Mouse (Mus musculus): ENCODE measurements at regions not wholly inside any gene's neighbourhood (a gene's known extent, or its start where the extent isn't known, plus 50 kb on each side); places are given as distances from the start of the nearest gene placed in this dataset.
A peak's percentile ranks its signal among the peaks of the same experiment; 100 is the strongest.

DNA sequence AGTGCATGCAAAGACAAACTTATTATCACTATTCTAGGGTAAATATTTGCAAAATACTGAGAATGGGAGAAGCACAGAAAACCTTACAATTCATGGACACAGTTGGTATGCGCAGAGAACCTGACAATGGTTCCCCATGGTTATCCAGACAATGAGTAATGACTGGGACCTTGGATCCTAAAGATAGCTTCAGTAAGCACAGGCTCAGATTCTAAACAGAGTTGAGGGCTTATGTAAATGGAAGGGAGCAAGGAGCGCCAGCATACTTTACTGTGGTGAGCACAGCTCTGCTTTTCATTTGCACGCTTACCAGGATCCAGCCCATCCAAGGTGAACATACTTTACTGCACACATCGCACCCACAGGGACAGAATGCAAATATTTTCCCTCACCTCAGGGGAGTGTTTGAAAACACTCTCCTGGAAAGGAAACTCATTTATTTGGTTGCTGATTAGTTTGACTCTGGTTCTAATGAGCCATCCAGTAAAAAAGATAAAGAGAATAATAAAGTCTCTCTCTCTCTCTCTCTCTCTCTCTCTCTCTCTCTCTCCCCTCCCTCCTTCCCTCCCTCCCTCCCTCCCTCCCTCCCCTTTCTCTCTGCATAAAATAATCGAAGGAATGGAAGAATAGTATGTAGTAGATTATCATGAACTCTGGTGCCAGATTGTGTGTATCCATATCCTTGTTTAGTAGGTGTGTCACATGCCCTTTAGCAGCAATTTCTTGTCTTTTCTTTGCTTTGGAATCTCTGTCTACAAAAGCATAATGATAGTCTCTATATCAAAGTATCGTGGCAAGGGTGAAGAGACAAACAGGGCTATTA lies 115.1 kb upstream of the 4930583I09Rik start:
- Histone ChIP-seq H3ac (ENCODE audit: control insufficient read depth, insufficient read length) (no peak overlapping the region), H3K4me2 (ENCODE audit: low read depth) (no peak overlapping the region), H3K36me3 (ENCODE audit: control insufficient read depth, insufficient read depth) (no peaks in the 10 kb centered on the region), H3K27me3 (ENCODE audit: control insufficient read depth, insufficient read depth, insufficient read length) (no peaks in the 10 kb centered on the region), H3K79me2 (ENCODE audit: control insufficient read depth, insufficient read depth) (no peaks in the 10 kb centered on the region), H3K4me3 (no peak overlapping the region)
- no peak for TF ChIP-seq REST (IDR thresholded peaks at IDR 0.05; ENCODE audit: insufficient read depth, insufficient read length)
- TF ChIP-seq CEBPB (IDR thresholded peaks at IDR 0.05; ENCODE audit: insufficient read depth, poor library complexity, severe bottlenecking), result no peak
- TF ChIP-seq MAX (IDR thresholded peaks at IDR 0.05; ENCODE audit: low read depth), result no peak
- TF ChIP-seq MYOD1 (IDR thresholded peaks at IDR 0.05; ENCODE audit: control insufficient read depth in 1 of 3, insufficient read length in 2 of 3, low read depth in 2 of 3), result no peak
- TF ChIP-seq TCF12 (IDR thresholded peaks at IDR 0.05; ENCODE audit: insufficient read depth, poor library complexity, severe bottlenecking), result no peak
- no peak for TF ChIP-seq TCF3 (IDR thresholded peaks at IDR 0.05; ENCODE audit: insufficient read length, low read depth)
- no peak for TF ChIP-seq E2F4 (IDR thresholded peaks at IDR 0.05; ENCODE audit: insufficient read depth)
- no peak for TF ChIP-seq MYOG (IDR thresholded peaks at IDR 0.05; ENCODE audit: control insufficient read depth in 1 of 3, insufficient read depth in 1 of 3, insufficient read length in 2 of 3, low read depth in 2 of 3)
- no peak for TF ChIP-seq POLR2AphosphoS2 (IDR thresholded peaks at IDR 0.05; ENCODE audit: insufficient read length, low read depth)
- no peak for TF ChIP-seq POLR2A (IDR thresholded peaks at IDR 0.05; ENCODE audit: insufficient read length, low read depth)
- TF ChIP-seq SRF (IDR thresholded peaks at IDR 0.05; ENCODE audit: control insufficient read depth, insufficient read length, low read depth), result no peak

DNA sequence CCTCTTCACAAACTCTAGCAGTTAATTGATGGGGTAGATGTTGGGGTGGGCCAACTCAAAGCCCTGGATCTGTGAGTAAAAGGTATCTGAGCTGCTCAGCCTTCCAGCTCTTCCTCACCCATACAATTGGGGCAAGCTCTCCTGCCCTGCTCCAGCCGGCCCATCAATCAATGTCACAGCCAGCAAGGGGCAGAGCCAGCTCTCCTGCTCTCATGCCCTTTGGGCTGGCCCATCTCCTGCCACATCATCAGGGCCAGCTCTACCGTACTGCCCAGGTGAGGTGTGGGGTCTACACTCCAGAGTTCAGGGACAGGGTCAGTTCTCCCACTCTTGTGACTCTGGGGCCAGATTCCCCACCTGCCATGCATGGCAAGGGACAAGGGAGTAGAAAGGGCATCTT lies 107.3 kb upstream of the 4930583I09Rik start:
- H3K4me3 ChIP-seq, result no peak overlapping the region
- H3K27me3 ChIP-seq (ENCODE audit: control insufficient read depth, insufficient read depth, insufficient read length), result no peaks in the 10 kb centered on the region
- H3ac ChIP-seq (ENCODE audit: control insufficient read depth, insufficient read length), result no peak overlapping the region
- no peaks in the 10 kb centered on the region for H3K79me2 ChIP-seq (ENCODE audit: control insufficient read depth, insufficient read depth)
- H3K4me2 ChIP-seq (ENCODE audit: low read depth), result no peak overlapping the region
- no peaks in the 10 kb centered on the region for H3K36me3 ChIP-seq (ENCODE audit: control insufficient read depth, insufficient read depth)
- TF ChIP-seq E2F4 (IDR thresholded peaks at IDR 0.05; ENCODE audit: insufficient read depth), result no peak
- no peak for TF ChIP-seq POLR2A (IDR thresholded peaks at IDR 0.05; ENCODE audit: insufficient read length, low read depth)
- TF ChIP-seq MAX (IDR thresholded peaks at IDR 0.05; ENCODE audit: low read depth), result no peak
- no peak for TF ChIP-seq REST (IDR thresholded peaks at IDR 0.05; ENCODE audit: insufficient read depth, insufficient read length)
- TF ChIP-seq TCF3 (IDR thresholded peaks at IDR 0.05; ENCODE audit: insufficient read length, low read depth), result no peak
- no peak for TF ChIP-seq POLR2AphosphoS2 (IDR thresholded peaks at IDR 0.05; ENCODE audit: insufficient read length, low read depth)

DNA sequence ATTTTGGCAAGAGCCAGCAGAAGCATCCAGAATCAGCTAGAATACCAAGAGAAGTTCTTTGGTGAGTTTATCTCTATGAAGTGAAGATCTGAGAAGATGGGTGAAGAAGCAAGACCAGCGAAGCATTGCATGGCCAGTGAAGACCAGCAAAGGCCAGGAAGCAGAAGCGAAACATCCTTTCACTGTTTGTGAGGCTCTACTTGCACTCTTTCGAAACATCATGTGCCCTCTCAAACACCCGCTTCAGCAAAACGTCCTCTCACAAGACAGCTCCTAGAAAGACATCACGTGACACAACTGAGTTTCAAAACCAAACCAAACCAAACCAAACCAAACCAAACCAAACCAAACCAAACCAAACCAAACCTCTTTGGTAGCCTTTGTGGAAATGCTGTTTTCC lies 105.7 kb upstream of the 4930583I09Rik start:
- Histone ChIP-seq H3ac (ENCODE audit: control insufficient read depth, insufficient read length) (no peak overlapping the region), H3K4me2 (ENCODE audit: low read depth) (no peak overlapping the region), H3K4me3 (no peak overlapping the region), H3K27me3 (ENCODE audit: control insufficient read depth, insufficient read depth, insufficient read length) (no peaks in the 10 kb centered on the region), H3K36me3 (ENCODE audit: control insufficient read depth, insufficient read depth) (no peaks in the 10 kb centered on the region), H3K79me2 (ENCODE audit: control insufficient read depth, insufficient read depth) (no peaks in the 10 kb centered on the region)
- TF ChIP-seq MYOD1 (IDR thresholded peaks at IDR 0.05; ENCODE audit: control insufficient read depth in 1 of 3, insufficient read length in 2 of 3, low read depth in 2 of 3) (no peak), SRF (IDR thresholded peaks at IDR 0.05; ENCODE audit: control insufficient read depth, insufficient read length, low read depth) (no peak), TCF12 (IDR thresholded peaks at IDR 0.05; ENCODE audit: insufficient read depth, poor library complexity, severe bottlenecking) (no peak), MAX (IDR thresholded peaks at IDR 0.05; ENCODE audit: low read depth) (no peak), USF1 (IDR thresholded peaks at IDR 0.05; ENCODE audit: low read depth) (peak; percentile 17), E2F4 (IDR thresholded peaks at IDR 0.05; ENCODE audit: insufficient read depth) (no peak)

DNA sequence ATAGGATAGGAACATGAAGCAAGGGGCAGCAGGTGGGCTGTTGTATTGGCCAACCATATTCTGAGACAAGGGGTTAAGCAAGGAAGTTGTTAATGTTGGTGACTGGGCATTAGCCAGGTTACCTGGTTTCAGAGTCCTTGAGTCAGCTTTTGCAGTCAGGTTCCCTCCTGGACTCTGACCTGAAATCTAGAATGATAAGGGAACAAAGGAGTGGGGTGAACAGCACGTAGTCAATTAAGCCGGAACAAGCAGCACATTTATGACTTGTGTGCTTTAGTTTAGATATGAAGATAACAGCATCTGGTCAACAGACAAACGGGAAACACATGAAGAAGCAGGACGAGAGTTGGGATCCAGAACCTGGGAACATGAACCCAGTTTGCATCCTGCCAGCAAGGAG lies 99.8 kb upstream of the 4930583I09Rik start:
- Histone ChIP-seq H3K36me3 (ENCODE audit: control insufficient read depth, insufficient read depth) (no peaks in the 10 kb centered on the region), H3K4me3 (no peak overlapping the region), H3K4me2 (ENCODE audit: low read depth) (no peak overlapping the region), H3K79me2 (ENCODE audit: control insufficient read depth, insufficient read depth) (no peaks in the 10 kb centered on the region), H3ac (ENCODE audit: control insufficient read depth, insufficient read length) (no peak overlapping the region), H3K27me3 (ENCODE audit: control insufficient read depth, insufficient read depth, insufficient read length) (no peaks in the 10 kb centered on the region)
- TF ChIP-seq USF1 (IDR thresholded peaks at IDR 0.05; ENCODE audit: low read depth) (no peak), TCF3 (IDR thresholded peaks at IDR 0.05; ENCODE audit: insufficient read length, low read depth) (no peak), SRF (IDR thresholded peaks at IDR 0.05; ENCODE audit: control insufficient read depth, insufficient read length, low read depth) (no peak), CEBPB (IDR thresholded peaks at IDR 0.05; ENCODE audit: insufficient read depth, poor library complexity, severe bottlenecking) (no peak), POLR2AphosphoS2 (IDR thresholded peaks at IDR 0.05; ENCODE audit: insufficient read length, low read depth) (no peak), MYOG (IDR thresholded peaks at IDR 0.05; ENCODE audit: control insufficient read depth in 1 of 3, insufficient read depth in 1 of 3, insufficient read length in 2 of 3, low read depth in 2 of 3) (no peak), TCF12 (IDR thresholded peaks at IDR 0.05; ENCODE audit: insufficient read depth, poor library complexity, severe bottlenecking) (no peak), E2F4 (IDR thresholded peaks at IDR 0.05; ENCODE audit: insufficient read depth) (no peak)

DNA sequence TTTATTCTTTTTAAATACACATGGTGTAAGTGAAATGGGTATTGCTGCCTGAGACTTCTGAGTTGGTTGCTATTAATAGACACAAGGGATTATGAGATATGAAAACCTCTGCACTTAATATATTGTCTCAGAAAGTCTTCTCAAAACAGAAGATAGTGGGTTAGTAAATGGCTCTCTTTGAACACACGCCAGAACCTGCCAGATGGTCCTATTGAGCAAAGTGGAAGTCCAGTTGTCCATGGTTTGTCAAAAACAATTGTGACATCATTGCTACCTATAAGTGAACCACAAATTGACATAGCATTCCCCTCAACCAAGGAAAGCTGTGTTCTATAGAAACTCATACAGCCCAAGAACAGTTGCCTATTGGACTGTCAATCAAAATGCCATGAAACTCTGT lies 98.5 kb upstream of the 4930583I09Rik start:
- no peaks in the 10 kb centered on the region for H3K36me3 ChIP-seq (ENCODE audit: control insufficient read depth, insufficient read depth)
- TF ChIP-seq TCF3 (IDR thresholded peaks at IDR 0.05; ENCODE audit: insufficient read length, low read depth) (no peak), POLR2A (IDR thresholded peaks at IDR 0.05; ENCODE audit: insufficient read length, low read depth) (no peak), CEBPB (IDR thresholded peaks at IDR 0.05; ENCODE audit: insufficient read depth, poor library complexity, severe bottlenecking) (no peak), E2F4 (IDR thresholded peaks at IDR 0.05; ENCODE audit: insufficient read depth) (no peak)
- H3K79me2 ChIP-seq (ENCODE audit: control insufficient read depth, insufficient read depth), result no peaks in the 10 kb centered on the region
- H3ac ChIP-seq (ENCODE audit: control insufficient read depth, insufficient read length), result no peak overlapping the region
- no peak overlapping the region for H3K4me3 ChIP-seq
- H3K27me3 ChIP-seq (ENCODE audit: control insufficient read depth, insufficient read depth, insufficient read length), result no peaks in the 10 kb centered on the region
- H3K4me2 ChIP-seq (ENCODE audit: low read depth), result no peak overlapping the region

All from myocyte (in vitro differentiated cells).